Mouse (Mus musculus): ENCODE data around the gene Fcrlb. TPM values are rescaled to one million over a fixed set of nuclear protein-coding genes. Genes with fewer than 3 reads are reported as not detected.

The Fcrlb gene
- polyA plus RNA-seq, 1 experiment from 2014 or later = 0.11 TPM

DNA sequence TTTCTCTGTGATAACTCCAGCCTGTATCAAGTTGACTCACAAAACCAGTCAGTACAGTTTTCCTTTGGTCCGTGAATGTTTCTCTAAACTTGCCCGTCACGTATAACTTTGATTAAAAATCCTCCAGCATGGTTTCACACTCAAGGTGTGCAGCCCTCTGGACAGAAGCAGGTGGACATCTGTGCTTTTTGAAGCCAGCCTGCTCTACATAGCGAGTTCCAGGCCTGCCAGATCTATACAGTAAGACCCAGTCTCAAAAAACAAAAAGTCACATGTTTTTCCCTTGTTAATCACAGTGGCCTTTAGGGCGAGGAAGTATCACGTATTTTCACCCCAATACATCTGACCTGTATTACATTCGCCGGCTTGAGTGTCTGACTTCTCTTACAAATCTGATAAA, 28.4 kb downstream of the Fcrlb start:
- Histone ChIP-seq H3K27ac (peak overlapping the region; percentile 91), H3K9me3 (no peaks in the 10 kb centered on the region), H3K4me2 (replicated peaks) (peak overlapping the region; percentile 59), H3K9ac (peak overlapping the region; percentile 83), H3K4me1 (replicated peaks) (no peaks in the 10 kb centered on the region), H3K27me3 (replicated peaks) (no peaks in the 10 kb centered on the region), H3K4me3 (replicated peaks) (peak overlapping the region; percentile 81), H3K36me3 (peaks cover 9% of the 10 kb centered on the region)
- WGBS = 14% methylated on average over 8 of the region's 8 CpGs
- peak; percentile 13; the same call in 1 of the 2 replicates for ATAC-seq

DNA sequence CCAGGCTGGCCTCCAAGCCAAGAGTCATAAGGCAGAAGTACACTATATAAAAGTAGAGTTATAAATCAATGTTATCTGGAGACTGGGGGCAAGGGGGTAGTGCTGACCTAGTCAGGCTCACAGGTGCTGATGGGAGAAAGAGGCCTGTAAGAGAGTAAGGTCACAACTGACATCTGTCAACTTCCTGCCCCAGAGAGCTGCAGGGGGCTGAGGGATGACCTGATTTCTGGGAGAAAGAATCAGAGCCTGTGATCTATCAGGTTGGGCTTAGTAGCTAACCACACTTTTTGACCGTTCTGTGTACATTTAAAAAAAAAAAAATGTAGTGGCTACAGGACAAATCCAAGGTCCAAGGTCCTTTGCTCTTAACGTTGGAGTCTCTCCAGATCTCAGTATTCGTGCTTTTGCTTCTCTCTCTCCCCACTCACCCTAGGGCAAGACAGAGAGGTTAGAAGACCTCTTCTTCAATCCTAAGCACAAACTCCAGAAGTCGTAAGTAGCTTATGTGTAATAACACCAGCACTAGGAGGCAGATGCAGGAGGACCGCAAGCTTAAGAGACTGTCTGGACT, 29.7 kb downstream of the Fcrlb start:
- Histone ChIP-seq H3K4me2 (replicated peaks) (peak overlapping the region; percentile 59), H3K4me1 (replicated peaks) (no peaks in the 10 kb centered on the region), H3K36me3 (peaks cover 17% of the 10 kb centered on the region), H3K27ac (peak overlapping the region; percentile 0; the same call in 1 of the 2 replicates), H3K9me3 (no peaks in the 10 kb centered on the region), H3K9ac (no peak overlapping the region), H3K27me3 (replicated peaks) (no peaks in the 10 kb centered on the region), H3K4me3 (replicated peaks) (no peak overlapping the region)
- peak; percentile 50 for ATAC-seq
- WGBS = 45% methylated on average over 5 of the region's 5 CpGs

DNA sequence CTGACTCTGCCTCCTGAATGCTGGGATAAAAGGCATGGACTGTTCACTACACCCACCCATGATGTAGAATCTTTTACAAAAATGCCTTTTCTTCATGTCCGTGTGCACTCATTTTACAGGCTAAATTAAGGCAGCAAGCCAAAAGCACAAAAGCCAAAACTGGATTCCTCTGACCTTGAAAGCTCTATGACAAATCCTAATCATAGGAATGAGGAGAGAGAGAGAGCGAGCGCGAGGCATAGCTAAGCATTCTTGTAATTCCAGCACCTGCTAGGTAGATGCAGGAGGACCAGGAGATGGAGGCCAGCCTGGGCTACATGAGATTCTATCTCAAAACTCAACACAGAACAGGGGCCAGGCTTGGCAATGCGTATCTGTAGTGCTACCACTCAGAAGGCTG, 35.8 kb downstream of the Fcrlb start:
- no peak for ATAC-seq
- Histone ChIP-seq H3K4me2 (replicated peaks) (no peak overlapping the region), H3K27ac (no peak overlapping the region), H3K4me1 (replicated peaks) (no peaks in the 10 kb centered on the region), H3K9ac (no peak overlapping the region), H3K4me3 (replicated peaks) (no peak overlapping the region), H3K9me3 (no peaks in the 10 kb centered on the region), H3K27me3 (replicated peaks) (no peaks in the 10 kb centered on the region), H3K36me3 (peaks cover 16% of the 10 kb centered on the region)
- WGBS = 90% methylated on average over 5 of the region's 5 CpGs

DNA sequence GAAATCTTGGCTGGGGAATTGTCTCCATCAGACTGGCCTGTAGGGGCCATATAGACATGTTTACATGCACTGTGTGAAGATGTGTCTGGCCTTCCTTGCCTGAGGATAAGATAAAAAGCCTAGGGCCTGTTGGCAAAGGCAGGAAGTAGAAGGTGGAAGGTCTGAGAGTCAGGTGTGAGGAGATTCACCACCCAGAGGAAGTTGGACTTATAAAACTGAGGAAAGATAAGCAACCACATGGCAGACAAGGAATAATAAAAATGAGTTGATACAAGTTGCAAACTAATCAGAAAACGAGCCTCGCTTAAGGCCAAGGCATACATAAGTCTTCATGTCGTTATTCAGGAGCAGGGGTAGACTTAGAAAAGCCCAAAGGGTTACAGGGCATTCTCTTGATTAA, 37.1 kb downstream of the Fcrlb start:
- Histone ChIP-seq H3K4me1 (replicated peaks) (no peaks in the 10 kb centered on the region), H3K4me3 (replicated peaks) (no peak overlapping the region), H3K27ac (no peak overlapping the region), H3K4me2 (replicated peaks) (no peak overlapping the region), H3K9me3 (no peaks in the 10 kb centered on the region), H3K36me3 (peaks cover 10% of the 10 kb centered on the region), H3K9ac (no peak overlapping the region), H3K27me3 (replicated peaks) (no peaks in the 10 kb centered on the region)
- 61% methylated on average over 3 of the region's 3 CpGs for WGBS
- no peak for ATAC-seq

DNA sequence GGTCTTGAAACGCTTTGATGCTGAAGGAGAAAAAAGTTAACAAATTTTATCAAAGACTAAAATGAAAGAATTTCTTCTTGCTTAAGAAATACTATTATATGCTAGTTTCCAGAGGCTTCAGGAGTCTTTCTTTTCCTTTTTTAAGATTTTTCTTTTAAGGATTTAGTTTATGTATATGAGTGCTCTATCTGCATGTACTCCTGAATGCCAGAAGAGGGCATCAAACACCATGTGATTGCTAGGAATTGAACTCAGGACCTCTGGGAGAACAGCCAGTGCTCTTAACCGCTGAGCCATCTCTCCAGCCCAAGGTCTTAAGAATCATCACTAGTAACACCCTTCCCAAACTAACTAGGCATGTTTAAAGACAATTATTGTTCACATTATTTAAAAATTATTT, 40.8 kb downstream of the Fcrlb start:
- ATAC-seq = no peak
- Histone ChIP-seq H3K27me3 (replicated peaks) (no peaks in the 10 kb centered on the region), H3K9ac (no peak overlapping the region), H3K4me3 (replicated peaks) (no peak overlapping the region), H3K9me3 (no peaks in the 10 kb centered on the region), H3K36me3 (no peaks in the 10 kb centered on the region), H3K4me1 (replicated peaks) (no peaks in the 10 kb centered on the region), H3K4me2 (replicated peaks) (no peak overlapping the region), H3K27ac (no peak overlapping the region)
- 92% methylated on average over 2 of the region's 2 CpGs for WGBS

DNA sequence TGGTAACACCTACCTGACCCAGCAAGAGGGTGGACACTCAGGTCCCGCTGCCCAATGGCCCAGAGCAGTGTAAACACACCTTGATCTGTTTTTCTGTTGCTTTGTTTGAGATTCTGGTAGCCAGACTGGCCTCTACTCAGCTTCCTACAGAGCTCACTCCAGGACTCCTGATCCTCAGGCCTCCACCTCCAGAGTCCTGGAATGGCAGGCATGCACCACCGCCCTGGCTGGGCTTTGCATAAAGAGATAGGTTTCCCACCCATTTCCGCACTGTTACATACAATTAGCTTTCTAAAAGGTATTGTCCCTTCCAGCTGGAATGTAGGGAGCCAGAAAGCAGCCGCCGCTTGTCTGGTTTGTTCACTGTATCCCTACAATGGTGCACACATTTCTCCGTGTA, 41.3 kb downstream of the Fcrlb start:
- no peak overlapping the region for H3K4me3 ChIP-seq (replicated peaks)
- H3K9ac ChIP-seq = no peak overlapping the region
- H3K27ac ChIP-seq = no peak overlapping the region
- H3K4me2 ChIP-seq (replicated peaks) = no peak overlapping the region
- no peaks in the 10 kb centered on the region for H3K9me3 ChIP-seq
- H3K36me3 ChIP-seq = no peaks in the 10 kb centered on the region
- ATAC-seq = no peak
- H3K4me1 ChIP-seq (replicated peaks) = no peaks in the 10 kb centered on the region
- no peaks in the 10 kb centered on the region for H3K27me3 ChIP-seq (replicated peaks)
- 87% methylated on average over 6 of the region's 6 CpGs for WGBS

DNA sequence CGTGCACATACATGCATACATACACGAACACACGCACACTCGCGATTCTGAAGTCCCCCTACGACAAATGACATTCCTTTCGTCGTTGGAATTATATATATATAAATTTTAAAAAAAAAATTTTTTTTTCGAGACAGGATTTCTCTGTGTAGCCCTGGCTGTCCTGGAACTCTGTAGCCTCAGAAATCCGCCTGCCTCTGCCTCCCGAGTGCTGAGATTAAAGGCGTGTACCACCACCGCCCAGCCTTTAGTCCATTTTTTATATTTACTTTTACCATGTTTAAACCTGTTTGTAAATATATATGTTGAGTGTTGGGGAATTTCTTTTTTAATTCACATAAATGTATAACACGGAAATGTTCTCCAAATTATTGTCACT, 43.8 kb downstream of the Fcrlb start:
- H3K9me3 ChIP-seq = no peaks in the 10 kb centered on the region
- peak overlapping the region; percentile 68 for H3K4me3 ChIP-seq (replicated peaks)
- ATAC-seq = peak; percentile 26
- peak overlapping the region; percentile 63 for H3K4me2 ChIP-seq (replicated peaks)
- H3K27ac ChIP-seq = no peak overlapping the region; the same call in 1 of the 2 replicates
- WGBS = 16% methylated on average over 14 of the region's 14 CpGs
- no peaks in the 10 kb centered on the region for H3K36me3 ChIP-seq
- H3K27me3 ChIP-seq (replicated peaks) = no peaks in the 10 kb centered on the region
- peak overlapping the region; percentile 46 for H3K9ac ChIP-seq
- no peaks in the 10 kb centered on the region for H3K4me1 ChIP-seq (replicated peaks)

DNA sequence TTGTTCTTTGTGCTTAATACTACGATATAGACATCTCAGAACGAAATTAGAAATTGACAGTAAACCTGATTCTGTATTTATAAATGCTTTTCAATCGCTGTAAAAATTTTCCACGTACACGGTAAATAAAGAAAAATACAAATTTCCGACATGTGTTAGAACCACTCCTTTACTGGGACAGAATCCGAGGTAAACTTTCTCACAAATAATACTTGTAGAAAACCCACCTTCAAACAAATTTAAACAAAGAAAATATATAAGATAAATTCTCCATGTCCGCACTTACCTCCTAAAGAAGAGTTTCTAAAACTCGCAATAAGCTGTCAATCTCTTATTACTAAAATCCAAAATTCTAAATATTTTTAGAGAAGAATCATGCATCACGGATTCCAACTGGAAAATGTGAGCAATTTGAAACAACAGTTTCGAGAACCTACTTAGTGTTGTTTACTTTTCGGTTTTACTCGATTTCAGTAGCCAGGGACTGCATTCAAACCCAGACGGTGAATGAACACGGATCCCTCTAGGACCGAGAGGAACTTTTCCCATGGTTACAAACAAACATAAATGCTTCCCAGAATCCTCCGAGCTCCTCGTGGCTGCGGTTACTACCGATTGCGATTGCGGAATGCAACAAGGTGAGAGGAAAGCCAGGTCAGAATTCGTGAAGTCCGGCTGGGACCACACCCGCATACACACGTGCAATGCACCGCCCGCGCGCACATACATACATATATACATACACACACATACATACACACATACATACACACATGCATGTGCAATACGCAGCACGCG, 44.4 kb downstream of the Fcrlb start:
- no peak overlapping the region; the same call in 1 of the 2 replicates for H3K27ac ChIP-seq
- H3K27me3 ChIP-seq (replicated peaks) = no peaks in the 10 kb centered on the region
- no peaks in the 10 kb centered on the region for H3K4me1 ChIP-seq (replicated peaks)
- H3K4me2 ChIP-seq (replicated peaks) = peak overlapping the region; percentile 63
- peak; percentile 89 for ATAC-seq
- peak overlapping the region; percentile 72 for H3K9ac ChIP-seq
- H3K9me3 ChIP-seq = no peaks in the 10 kb centered on the region
- H3K36me3 ChIP-seq = no peaks in the 10 kb centered on the region
- under 1% methylated on average over 33 of the region's 33 CpGs for WGBS
- H3K4me3 ChIP-seq (replicated peaks) = peak overlapping the region; percentile 68

DNA sequence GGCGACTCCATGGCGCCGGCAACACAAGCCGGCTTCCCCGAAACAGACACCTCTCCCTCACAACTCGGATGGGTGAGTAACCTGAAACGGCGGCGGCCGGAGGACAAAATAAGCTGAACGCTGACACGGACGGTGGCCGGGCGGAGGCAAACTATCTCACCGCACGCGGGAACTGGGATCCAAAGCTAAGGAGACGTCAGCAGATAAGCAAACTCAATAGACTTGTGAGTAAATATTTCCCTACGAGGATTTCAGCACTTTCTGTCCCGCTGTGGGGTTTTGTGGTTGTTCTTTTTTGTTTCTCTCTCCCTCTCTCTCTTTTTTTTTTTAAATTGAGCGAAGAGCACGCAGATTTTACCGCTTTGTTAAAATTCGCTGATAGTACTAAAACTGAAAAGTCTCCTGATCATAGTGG, 45.0 kb downstream of the Fcrlb start, which contains the start of gene Atf6:
Gene Atf6 (minus strand): TSS at position 81 of the 415 bp plus-strand sequence.
- H3K36me3 ChIP-seq = no peaks in the 10 kb centered on the region
- H3K27ac ChIP-seq = peak within 1 kb of the TSS; percentile 70
- H3K4me3 ChIP-seq (replicated peaks) = peak within 1 kb of the TSS; percentile 68
- peak within 1 kb of the TSS; percentile 72 for H3K9ac ChIP-seq
- no peaks in the 10 kb centered on the region for H3K27me3 ChIP-seq (replicated peaks)
- under 1% methylated on average over 25 of the region's 25 CpGs for WGBS
- ATAC-seq = peak; percentile 71
- no peaks in the 10 kb centered on the region for H3K4me1 ChIP-seq (replicated peaks)
- H3K9me3 ChIP-seq = no peaks in the 10 kb centered on the region
- peak within 1 kb of the TSS; percentile 63 for H3K4me2 ChIP-seq (replicated peaks)

DNA sequence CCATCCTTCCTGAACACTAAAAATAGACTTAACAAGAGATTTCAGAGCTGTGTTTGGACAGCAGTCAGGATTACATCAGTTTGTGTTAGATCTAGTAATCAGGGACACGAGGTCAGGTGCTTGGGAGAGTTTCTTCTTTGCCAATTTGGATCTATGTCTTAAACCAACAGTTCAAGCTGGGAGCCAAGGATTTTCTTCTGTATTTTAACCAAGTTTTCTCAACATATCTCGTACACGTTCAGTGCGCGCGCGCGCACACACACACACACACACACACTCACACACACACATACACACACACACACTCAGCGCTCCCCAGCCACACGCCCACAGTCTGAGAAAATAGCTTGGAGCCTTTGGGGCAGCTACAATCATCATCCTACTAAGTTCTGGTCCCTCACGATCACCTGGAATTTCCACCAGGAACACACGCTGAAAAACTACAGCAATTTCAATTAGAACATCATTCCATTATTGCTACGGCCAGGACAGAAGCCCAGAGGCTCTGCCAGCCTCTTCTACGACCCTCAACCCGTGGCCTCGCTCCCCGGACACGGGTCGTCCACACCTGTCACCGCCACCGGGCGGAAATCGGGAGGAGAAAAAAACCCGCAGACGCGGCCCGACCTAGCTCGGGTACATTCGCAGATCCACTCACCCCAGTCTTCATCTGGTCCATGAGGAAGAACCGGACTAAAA, 45.6 kb downstream of the Fcrlb start:
- H3K4me1 ChIP-seq (replicated peaks) = no peaks in the 10 kb centered on the region
- peak overlapping the region; percentile 70; the same call in 1 of the 2 replicates for H3K27ac ChIP-seq
- WGBS = 3% methylated on average over 30 of the region's 30 CpGs
- H3K9ac ChIP-seq = peak overlapping the region; percentile 72
- no peaks in the 10 kb centered on the region for H3K27me3 ChIP-seq (replicated peaks)
- H3K9me3 ChIP-seq = no peaks in the 10 kb centered on the region
- H3K4me2 ChIP-seq (replicated peaks) = peak overlapping the region; percentile 63
- H3K4me3 ChIP-seq (replicated peaks) = peak overlapping the region; percentile 68
- no peaks in the 10 kb centered on the region for H3K36me3 ChIP-seq
- ATAC-seq = peak; percentile 58

DNA sequence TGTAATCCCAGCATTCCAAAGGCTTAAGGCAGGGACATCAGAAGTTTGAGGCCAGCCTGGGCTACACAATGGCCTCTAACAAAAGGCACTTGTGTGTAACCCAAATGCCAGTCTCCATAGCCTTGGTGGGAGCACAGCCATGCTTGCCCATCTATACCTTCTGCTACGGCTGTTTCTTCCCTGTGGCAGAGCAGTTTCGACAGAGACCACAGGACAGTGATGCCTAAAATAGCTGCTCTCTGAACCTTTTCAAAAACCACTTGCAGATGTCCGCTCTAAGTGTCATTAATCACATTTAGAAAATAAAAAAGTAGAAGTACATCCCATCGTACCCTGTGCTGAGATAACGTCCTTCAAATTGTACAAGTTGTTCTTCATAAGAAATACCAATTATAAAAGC, 47.3 kb downstream of the Fcrlb start:
- WGBS = 80% methylated on average over 5 of the region's 5 CpGs

DNA sequence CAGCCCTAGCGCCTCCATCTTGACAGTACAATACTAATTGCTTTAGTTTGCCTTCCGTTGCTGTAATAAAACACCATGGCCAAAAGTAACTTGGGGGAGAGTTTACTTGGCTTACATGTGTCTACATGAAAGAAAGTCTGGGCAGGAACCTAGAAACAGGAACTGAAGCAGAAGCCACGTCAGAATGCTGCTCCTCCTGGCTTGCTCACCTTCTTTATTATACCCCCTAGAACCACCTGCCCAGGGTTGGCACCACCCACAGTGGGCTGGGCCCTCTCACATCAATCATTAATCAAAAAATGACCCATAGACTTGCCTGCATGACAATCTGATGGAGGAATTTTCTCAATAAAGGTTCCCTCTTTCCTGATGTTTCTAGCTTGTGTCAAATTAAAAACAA, 48.0 kb downstream of the Fcrlb start:
- Histone ChIP-seq H3K4me3 (replicated peaks) (no peak overlapping the region), H3K4me2 (replicated peaks) (no peak overlapping the region), H3K27me3 (replicated peaks) (no peaks in the 10 kb centered on the region), H3K9me3 (no peaks in the 10 kb centered on the region), H3K9ac (no peak overlapping the region), H3K36me3 (no peaks in the 10 kb centered on the region), H3K27ac (no peak overlapping the region), H3K4me1 (replicated peaks) (no peaks in the 10 kb centered on the region)
- no peak for ATAC-seq
- WGBS = 63% methylated on average over 3 of the region's 3 CpGs

More for the DNA sequence above, 47.3 kb downstream of the Fcrlb start:
- Histone ChIP-seq H3K4me3 (replicated peaks) (no peak overlapping the region), H3K9me3 (no peaks in the 10 kb centered on the region), H3K36me3 (no peaks in the 10 kb centered on the region), H3K4me1 (replicated peaks) (no peaks in the 10 kb centered on the region), H3K9ac (no peak overlapping the region), H3K4me2 (replicated peaks) (no peak overlapping the region), H3K27ac (no peak overlapping the region), H3K27me3 (replicated peaks) (no peaks in the 10 kb centered on the region)
- no peak for ATAC-seq
